Mouse (Mus musculus) MEL (cell line): ENCODE results near the gene A730049H05Rik.

Source experiments
- CHD2 ChIP-seq: IDR thresholded peaks from 2 replicates; pipeline ENCODE4 v1.6.1; 2011; ENCODE audit warnings: low read length, improper control_type of control experiment
- CTCF ChIP-seq, 3 experiments: IDR thresholded peaks in 2 of 3; conservative IDR thresholded peaks in 1 of 3; 2 replicates each; pipeline ENCODE4 v1.5.1; 2011 to 2012; ENCODE audit warnings: low read length in 3 of 3, low read depth in 2 of 3, mild to moderate bottlenecking in 2 of 3, improper control_type of control experiment in 1 of 3, inconsistent platforms in 1 of 3, mixed read lengths in 1 of 3, moderate library complexity in 1 of 3; ENCODE audit not compliant: control insufficient read depth in 1 of 3, insufficient read depth in 1 of 3, poor library complexity in 1 of 3, severe bottlenecking in 1 of 3
- E2F4 ChIP-seq: IDR thresholded peaks from 2 replicates; pipeline ENCODE4 v1.6.1; 2011; ENCODE audit warnings: low read depth, low read length, improper control_type of control experiment, borderline replicate concordance
- EP300 ChIP-seq, 2 experiments: IDR thresholded peaks; 2 replicates each; pipeline ENCODE4 v1.6.1; 2011; ENCODE audit warnings: improper control_type of control experiment in 2 of 2, low read length in 2 of 2, low read depth in 1 of 2, mild to moderate bottlenecking in 1 of 2
- ETS1 ChIP-seq: IDR thresholded peaks from 2 replicates; pipeline ENCODE4 v1.6.1; 2012; ENCODE audit warnings: low read depth, mild to moderate bottlenecking, inconsistent platforms, low read length, improper control_type of control experiment, moderate library complexity
- GATA1 ChIP-seq: IDR thresholded peaks from 2 replicates; pipeline ENCODE4 v1.6.1; 2011; ENCODE audit warnings: low read depth, low read length, improper control_type of control experiment
- JUND ChIP-seq: IDR thresholded peaks from 2 replicates; pipeline ENCODE4 v1.6.1; 2011; ENCODE audit warnings: low read depth, mild to moderate bottlenecking, improper control_type of control experiment, low read length
- MAFK ChIP-seq: IDR thresholded peaks from 2 replicates; pipeline ENCODE4 v1.6.1; 2011; ENCODE audit warnings: low read depth, mild to moderate bottlenecking, low read length, improper control_type of control experiment, borderline replicate concordance
- POLR2A ChIP-seq, 2 experiments: IDR thresholded peaks; 2 replicates each; pipeline ENCODE4 v1.6.1; 2011 to 2012; ENCODE audit warnings: low read length in 2 of 2, mild to moderate bottlenecking in 2 of 2, control low read depth in 1 of 2, improper control_type of control experiment in 1 of 2, low read depth in 1 of 2, moderate library complexity in 1 of 2; ENCODE audit not compliant: control insufficient read depth in 1 of 2, insufficient read depth in 1 of 2, poor library complexity in 1 of 2
- TCF12 ChIP-seq: IDR thresholded peaks from 2 replicates; pipeline ENCODE4 v1.6.1; 2014; ENCODE audit warnings: low read depth, mild to moderate bottlenecking, inconsistent platforms, low read length, improper control_type of control experiment, moderate library complexity
- USF1 ChIP-seq: IDR thresholded peaks from 2 replicates; pipeline ENCODE4 v1.6.1; 2014; ENCODE audit warnings: low read depth, mild to moderate bottlenecking, inconsistent platforms, low read length, improper control_type of control experiment, moderate library complexity
- ZC3H11A ChIP-seq: IDR thresholded peaks from 2 replicates; pipeline ENCODE4 v1.6.1; 2012; ENCODE audit warnings: low read depth, mild to moderate bottlenecking, inconsistent platforms, low read length, improper control_type of control experiment

DNA sequence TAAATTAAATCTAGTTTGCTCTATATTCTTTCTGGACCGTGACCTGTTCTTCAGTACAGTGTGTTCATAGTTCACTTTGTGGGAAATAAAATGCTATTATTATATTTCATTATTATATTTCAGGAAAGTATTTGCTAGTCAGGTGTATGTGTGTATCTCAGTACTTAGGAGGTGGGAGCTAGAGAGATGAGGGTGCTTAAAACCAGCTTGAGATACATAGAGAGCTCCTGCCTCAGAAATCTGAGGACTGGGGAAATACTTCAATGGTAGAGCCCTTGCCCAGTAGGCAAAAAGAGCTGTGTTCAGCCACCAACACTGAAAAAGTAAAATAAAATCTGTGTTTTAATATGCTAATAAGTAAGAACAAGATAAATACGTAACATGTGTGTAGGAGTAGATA is 59.1 kb downstream of the A730049H05Rik start:
- no peak for TF ChIP-seq MAFK
- TF ChIP-seq USF1 = no peak
- TF ChIP-seq CTCF (IDR thresholded peaks at IDR 0.05 in 2 of 3, conservative IDR thresholded peaks at IDR 0.05 in 1 of 3; ENCODE audit: control insufficient read depth in 1 of 3, insufficient read depth in 1 of 3, low read depth in 2 of 3, low read length in 3 of 3, poor library complexity in 1 of 3, severe bottlenecking in 1 of 3) = no peak
- no peak for TF ChIP-seq E2F4
- no peak for TF ChIP-seq TCF12
- TF ChIP-seq ETS1 = no peak
- no peak for TF ChIP-seq EP300 (IDR thresholded peaks at IDR 0.05; ENCODE audit: low read depth in 1 of 2, low read length in 2 of 2)
- TF ChIP-seq ZC3H11A = no peak
- TF ChIP-seq POLR2A (IDR thresholded peaks at IDR 0.05; ENCODE audit: control insufficient read depth in 1 of 2, insufficient read depth in 1 of 2, low read depth in 1 of 2, low read length in 2 of 2, poor library complexity in 1 of 2) = no peak
- TF ChIP-seq GATA1 = no peak
- TF ChIP-seq JUND = no peak
- no peak for TF ChIP-seq CHD2
